Mouse (Mus musculus) MEL (cell line): ENCODE measurements at regions not wholly inside any gene's neighbourhood (a gene's known extent, or its start where the extent isn't known, plus 50 kb on each side); places are given as distances from the start of the nearest gene placed in this dataset.
"Not testable (repeated sequence)": the region's sequence is repeated elsewhere in the genome, so short reads cannot be mapped to it uniquely, and the experiment has no call there.

Experiments
- MAX ChIP-seq: IDR thresholded peaks from 2 replicates; pipeline ENCODE4 v1.6.1; 2011; ENCODE audit warnings: low read length, improper control_type of control experiment
- NRF1 ChIP-seq: IDR thresholded peaks from 2 replicates; pipeline ENCODE4 v1.6.1; 2014; ENCODE audit warnings: low read depth, mild to moderate bottlenecking, inconsistent platforms, low read length, improper control_type of control experiment, moderate library complexity; ENCODE audit not compliant: poor library complexity, insufficient read depth, severe bottlenecking

GRCm38 (mm10) chr9:82655511-82655910 is 173.8 kb upstream of the Irak1bp1 start:
- TF ChIP-seq MAX, NRF1: not testable (repeated sequence)
